Mouse (Mus musculus) ovary, postnatal 14 days (tissue): ENCODE results near the gene Cluh.

Experiments used
- DNase-seq: peaks from one replicate; pipeline ENCODE4 v3.0.0; 2022; ENCODE audit warnings: low spot score

Cluh gene

GRCm38 (mm10) chr11:74647966-74648365 lies 1.3 kb upstream of the Cluh start:
- DNase-seq, result no peak

GRCm38 (mm10) chr11:74648676-74649075 lies 619 bp upstream of the Cluh start:
- no peak for DNase-seq

DNA sequence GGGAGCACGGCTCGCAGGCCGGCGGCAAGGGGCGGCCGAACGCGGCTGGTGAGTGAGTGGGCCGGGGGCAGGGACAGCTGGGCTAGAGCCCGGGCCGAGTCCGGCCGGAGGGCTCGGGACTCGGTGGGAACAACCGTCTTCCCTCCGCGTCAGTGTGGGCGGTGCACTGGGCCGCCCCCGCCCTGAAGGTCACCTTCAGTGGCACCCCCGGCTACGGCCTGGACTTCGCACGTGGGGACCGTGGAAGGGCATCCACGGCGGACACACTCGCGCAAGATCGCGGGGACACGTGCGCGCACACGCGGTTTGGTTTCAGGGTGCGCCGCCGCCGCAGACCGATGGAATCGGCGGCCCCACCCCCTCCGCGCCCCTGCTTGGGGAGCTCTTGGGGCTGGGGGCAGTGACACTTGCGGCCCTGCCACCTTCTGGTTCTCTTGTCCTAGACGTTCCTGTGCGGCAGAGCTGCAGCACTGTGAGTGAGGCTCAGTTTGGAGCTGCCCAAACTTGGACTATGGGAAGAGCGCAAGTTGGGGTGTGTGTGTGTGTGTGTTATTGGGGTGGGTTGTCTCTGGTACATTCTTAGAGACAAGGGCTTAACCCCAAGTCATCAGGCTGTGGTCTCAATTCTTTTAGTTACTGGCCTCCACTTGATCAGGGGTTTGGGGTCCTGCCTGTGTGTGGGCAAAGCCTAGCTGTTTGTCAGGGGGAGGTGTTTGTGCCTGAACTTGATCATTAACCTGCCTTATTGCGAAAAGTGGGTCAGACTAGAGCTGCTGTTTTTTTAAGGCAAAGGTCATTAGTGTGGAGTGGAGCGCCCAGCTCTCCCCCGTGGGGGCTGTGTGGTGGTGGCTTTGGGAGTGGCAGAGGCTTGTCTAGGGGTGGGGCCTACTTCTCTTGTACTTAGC lies 604 bp downstream of the Cluh start:
- no peak for DNase-seq

DNA sequence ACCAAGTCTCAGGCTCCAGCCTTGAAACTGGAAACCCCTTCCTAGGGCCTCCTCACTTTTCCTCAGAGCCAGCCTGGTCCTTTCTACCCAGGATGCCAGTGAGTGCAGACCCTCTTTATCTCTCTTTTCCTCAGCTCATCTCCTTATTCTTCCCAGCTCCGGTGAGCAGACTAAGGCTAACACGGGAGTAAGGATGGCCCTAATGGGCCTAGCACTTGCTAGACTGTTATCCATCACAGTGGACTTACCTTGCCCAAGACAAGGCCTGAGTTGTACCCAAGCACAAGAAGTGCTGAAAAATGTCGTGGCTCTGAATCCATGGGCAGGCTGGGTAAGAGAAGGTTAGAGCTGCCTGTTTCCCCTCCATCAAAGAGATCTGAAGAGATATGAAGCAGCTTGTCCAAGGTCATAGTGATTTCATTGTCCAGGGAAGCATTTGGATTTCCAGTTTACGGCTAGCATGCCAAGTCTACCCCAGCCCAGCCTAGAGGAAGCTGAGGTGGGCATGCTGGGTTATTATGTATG lies 1.3 kb downstream of the Cluh start:
- no peak for DNase-seq

DNA sequence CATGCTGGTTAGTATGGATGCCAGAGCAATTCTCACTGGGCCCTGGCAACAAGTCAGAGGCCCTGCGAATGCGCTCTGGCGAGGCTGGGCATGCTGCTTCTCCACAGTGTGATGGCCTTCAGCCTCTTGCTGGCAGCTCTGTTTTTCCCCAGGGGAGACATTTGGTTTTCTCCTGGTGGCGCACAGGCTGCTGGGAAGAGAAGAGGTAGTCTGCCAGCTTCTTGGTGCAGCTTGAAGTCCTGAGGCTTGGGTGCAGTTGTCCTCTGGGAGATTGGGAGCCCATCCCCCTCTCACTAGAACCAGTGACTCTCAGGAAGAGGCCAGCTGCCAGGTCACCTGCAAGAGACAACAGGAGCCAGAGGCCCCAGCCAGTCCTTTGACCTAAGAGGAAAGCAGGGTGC lies 3.5 kb downstream of the Cluh start:
- no peak for DNase-seq

DNA sequence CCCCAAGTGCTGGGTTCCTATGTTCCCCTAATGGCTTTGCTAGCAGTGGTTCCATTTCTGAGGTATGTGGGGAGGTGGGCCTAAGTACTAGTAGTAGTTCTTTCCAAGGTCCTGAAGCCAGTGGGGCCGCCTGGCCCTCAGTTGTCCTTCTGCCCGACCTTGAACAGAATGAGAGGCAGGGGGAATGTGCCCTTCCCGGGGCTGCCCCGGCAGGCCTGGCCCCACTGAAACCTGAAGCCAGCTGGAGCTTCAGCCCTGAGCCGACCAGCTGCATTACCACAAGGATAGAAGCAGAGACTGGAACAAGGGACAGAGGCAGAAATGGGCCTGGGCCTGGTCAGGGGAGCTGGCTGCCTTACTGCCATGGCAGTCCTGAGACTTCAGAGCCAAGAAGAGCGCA lies 4.1 kb downstream of the Cluh start:
- no peak for DNase-seq

DNA sequence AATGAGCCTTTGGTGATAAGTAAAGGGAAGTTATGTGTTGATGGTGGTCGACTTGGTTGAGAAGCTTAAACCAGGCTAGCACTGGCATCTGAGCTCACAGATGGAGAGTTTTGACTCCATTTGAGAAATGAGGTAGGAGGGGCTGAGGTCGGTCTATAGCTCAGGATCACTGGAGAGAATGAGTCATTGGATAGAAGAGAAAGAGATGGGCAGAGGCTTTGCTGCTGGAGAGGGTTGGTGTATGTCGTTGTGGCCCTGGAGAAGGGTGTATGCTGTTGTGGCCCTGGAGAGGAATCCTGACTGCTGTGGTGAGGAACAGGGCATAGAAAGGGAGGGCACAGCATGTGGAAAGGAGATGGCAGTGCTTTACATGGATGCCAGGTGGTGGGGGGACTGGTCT lies 6.6 kb downstream of the Cluh start:
- no peak for DNase-seq

- no peak for DNase-seq
Observed at GRCm38 (mm10) chr11:74660336-74660735, 11.0 kb downstream of the Cluh start.

GRCm38 (mm10) chr11:74661641-74662040 lies 12.3 kb downstream of the Cluh start:
- no peak for DNase-seq

DNA sequence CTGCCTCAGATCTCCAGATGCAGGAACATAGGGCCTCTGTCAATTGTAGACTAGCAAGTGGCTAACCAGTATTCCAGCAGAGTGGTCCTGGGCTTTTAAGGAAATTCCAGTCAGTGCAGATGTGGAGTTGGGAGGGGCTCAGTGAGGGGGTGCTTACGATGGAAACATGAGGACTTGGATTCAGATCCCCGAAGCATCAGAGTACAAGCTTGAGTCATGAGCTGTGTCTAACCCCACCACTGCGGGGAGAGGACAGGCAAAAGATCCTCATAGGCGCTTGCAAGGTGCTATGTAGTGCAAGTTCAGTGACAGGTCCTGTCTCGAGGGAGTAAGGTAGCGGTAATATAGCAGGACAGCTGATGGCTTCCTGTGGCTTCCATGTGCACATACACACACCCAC lies 12.9 kb downstream of the Cluh start:
- no peak for DNase-seq

DNA sequence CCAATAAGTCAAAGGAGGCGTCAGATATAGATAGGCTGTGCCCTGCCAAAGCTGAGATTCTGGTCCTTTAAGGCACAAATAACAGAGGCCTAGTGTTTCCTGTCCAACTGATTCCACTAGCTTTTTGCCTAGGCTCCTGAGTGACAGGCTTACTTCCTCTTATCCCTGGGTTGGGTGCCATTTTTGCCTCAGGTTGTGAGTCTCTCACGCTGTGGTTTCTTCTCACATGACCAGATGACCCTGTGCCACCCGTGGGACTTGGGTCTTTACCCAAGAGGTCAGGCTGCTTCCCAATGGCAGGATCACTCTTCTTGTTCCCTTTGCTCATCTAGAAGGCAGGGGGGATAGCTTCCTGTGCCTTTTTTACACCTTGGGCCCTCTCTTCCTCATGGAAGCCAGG lies 15.0 kb downstream of the Cluh start:
- DNase-seq, result no peak

GRCm38 (mm10) chr11:74664906-74665305 lies 15.6 kb downstream of the Cluh start:
- DNase-seq, result no peak

GRCm38 (mm10) chr11:74665631-74666283 lies 16.5 kb downstream of the Cluh start:
- no peak for DNase-seq

GRCm38 (mm10) chr11:74666284-74666652 lies 17.0 kb downstream of the Cluh start:
- no peak for DNase-seq

GRCm38 (mm10) chr11:74666776-74667581 lies 17.7 kb downstream of the Cluh start:
- no peak for DNase-seq

DNA sequence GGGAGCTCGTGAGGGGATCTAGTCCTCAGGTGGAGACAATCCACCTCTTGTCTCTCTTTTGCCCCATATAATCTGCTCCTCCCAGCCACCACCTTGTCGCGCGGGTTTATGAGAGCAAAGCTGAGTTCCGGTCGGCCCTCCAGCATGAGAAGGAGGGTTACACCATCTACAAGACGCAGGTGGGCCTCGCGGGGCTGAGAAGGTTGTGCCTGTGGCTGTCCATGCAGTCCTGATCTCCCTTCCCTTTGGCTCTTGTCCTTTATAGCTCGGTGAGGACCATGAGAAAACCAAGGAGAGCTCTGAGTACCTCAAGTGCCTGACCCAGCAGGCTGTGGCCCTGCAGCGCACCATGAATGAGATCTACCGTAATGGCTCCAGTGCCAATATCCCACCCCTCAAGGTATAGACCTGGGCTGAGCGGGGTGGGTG lies 18.3 kb downstream of the Cluh start:
- no peak for DNase-seq

DNA sequence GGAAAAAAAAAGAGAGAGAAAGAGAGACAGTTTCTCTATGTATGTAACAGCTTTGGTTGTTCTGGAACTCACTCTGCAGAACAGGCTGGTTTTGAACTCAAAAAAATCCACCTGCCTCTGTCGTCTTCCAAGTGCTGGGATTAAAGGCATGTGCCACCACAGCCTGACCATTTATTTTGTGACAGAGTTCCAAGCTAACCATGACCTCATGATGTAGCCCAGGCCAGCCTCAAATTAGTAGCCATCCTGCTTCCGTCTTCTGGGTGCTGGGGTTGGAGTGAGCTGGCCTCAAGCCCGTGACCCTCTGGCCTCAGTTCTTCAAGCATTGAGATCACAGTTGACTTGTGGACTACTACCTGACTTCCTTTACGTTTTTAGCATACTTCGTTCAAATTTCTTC lies 19.2 kb downstream of the Cluh start:
- no peak for DNase-seq

GRCm38 (mm10) chr11:74668971-74669370 lies 19.7 kb downstream of the Cluh start:
- no peak for DNase-seq

GRCm38 (mm10) chr11:74670151-74670550 lies 20.9 kb downstream of the Cluh start:
- no peak for DNase-seq

DNA sequence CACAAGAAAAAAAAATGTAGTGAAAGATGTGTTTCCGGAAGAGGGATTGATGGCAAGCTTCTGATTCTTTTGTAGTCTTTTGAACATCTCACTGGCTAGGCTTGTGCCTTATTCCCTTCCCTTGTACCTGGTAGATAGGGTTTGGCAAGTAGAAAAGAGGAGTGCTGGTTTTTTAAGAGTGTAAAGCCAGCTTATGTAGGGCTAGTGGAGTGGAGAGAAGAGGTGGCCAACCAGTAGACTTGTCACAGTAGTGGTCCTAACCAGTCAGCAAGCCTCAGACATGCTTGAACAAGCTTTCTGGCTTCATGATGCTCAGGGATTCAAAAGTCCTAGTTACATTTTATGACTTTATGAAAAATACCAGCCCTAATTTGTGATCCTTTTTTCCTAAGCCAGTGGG lies 21.7 kb downstream of the Cluh start:
- DNase-seq, result no peak

GRCm38 (mm10) chr11:74671839-74672238 lies 22.5 kb downstream of the Cluh start:
- DNase-seq, result no peak

- DNase-seq, result no peak
Observed at GRCm38 (mm10) chr11:74672901-74673513, 23.7 kb downstream of the Cluh start.
